Mouse (Mus musculus): ENCODE data around the gene Dcbld2. TPM values are rescaled to one million over a fixed set of nuclear protein-coding genes. Genes with fewer than 3 reads are reported as not detected.

Dcbld2 gene
- polyA plus RNA-seq, 1 experiment from 2014 or later, result 19.6 TPM

DNA sequence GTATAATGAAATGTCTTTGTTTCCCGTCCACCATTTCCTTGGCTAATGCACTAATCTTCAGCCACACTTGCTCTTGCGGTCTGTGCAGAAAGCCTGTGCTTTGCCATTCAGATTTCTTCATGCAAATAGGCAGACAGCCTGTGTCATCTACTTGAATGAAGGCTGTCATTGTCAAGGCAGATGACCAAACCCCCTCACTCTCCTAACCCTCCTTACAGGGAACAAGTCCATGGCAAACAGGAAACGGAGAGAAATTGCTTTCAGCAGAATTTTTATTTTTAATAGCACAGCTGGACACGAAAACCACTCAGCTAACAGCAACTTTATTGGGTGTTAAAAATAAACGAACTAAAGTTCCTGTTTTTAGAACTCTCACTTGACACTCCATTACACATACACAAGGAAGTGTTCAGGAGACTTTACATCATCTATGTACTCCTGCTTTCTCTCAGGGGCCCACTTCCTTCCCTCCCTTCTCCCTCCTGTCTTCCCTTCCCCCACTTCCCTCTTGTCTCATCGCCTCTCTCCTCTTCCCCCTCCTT, 93.6 kb downstream of the Dcbld2 start:
- Histone ChIP-seq H3K9ac (ENCODE audit: low read depth, low read length) (no peak overlapping the region), H3K4me3 (ENCODE audit: low read depth, low read length) (no peak overlapping the region), H3K27ac (ENCODE audit: low read depth, low read length) (peak overlapping the region; percentile 73; the same call in 1 of the 2 replicates), H3K9me3 (replicated peaks; ENCODE audit: control insufficient read depth, low read length) (no peaks in the 10 kb centered on the region), H3K27me3 (ENCODE audit: control insufficient read depth, insufficient read depth, low read length) (no peaks in the 10 kb centered on the region), H3K36me3 (ENCODE audit: control insufficient read depth, insufficient read depth, low read length) (no peaks in the 10 kb centered on the region), H3K4me2 (no peak overlapping the region), H3K4me1 (ENCODE audit: control insufficient read depth, insufficient read depth, low read length) (peaks cover 19% of the 10 kb centered on the region)
- ATAC-seq (replicated peaks; ENCODE audit: insufficient number of reproducible peaks, low FRiP score, low TSS enrichment), result no peak
- WGBS (ENCODE audit: insufficient replicate concordance), result 41% methylated on average over 6 of the region's 6 CpGs

DNA sequence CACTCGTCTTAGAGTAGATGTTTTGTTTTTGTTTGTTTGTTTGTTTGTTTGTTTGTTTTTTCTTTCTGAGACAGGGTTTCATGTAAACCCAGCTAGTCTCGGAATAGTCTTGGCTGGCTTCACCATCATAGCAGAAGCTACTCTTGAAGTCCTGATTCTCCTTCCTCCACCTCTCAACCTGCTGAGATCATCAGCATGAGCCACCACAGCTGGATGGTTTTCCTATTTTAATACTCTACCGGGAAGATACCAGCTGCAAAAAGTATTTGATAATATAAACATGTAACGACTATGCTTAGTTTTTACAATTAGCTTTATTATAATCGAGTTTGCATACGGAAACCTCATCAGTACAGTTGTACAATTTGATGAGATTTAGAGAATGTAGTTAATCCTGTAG, 94.3 kb downstream of the Dcbld2 start:
- 63% methylated on average over 6 of the region's 6 CpGs for WGBS (ENCODE audit: insufficient replicate concordance)
- H3K9ac ChIP-seq (ENCODE audit: low read depth, low read length), result no peak overlapping the region
- H3K4me2 ChIP-seq, result no peak overlapping the region
- no peaks in the 10 kb centered on the region for H3K9me3 ChIP-seq (replicated peaks; ENCODE audit: control insufficient read depth, low read length)
- ATAC-seq (replicated peaks; ENCODE audit: insufficient number of reproducible peaks, low FRiP score, low TSS enrichment), result no peak
- H3K27me3 ChIP-seq (ENCODE audit: control insufficient read depth, insufficient read depth, low read length), result no peaks in the 10 kb centered on the region
- peaks cover 19% of the 10 kb centered on the region for H3K4me1 ChIP-seq (ENCODE audit: control insufficient read depth, insufficient read depth, low read length)
- H3K27ac ChIP-seq (ENCODE audit: low read depth, low read length), result no peak overlapping the region
- H3K4me3 ChIP-seq (ENCODE audit: low read depth, low read length), result no peak overlapping the region
- no peaks in the 10 kb centered on the region for H3K36me3 ChIP-seq (ENCODE audit: control insufficient read depth, insufficient read depth, low read length)

DNA sequence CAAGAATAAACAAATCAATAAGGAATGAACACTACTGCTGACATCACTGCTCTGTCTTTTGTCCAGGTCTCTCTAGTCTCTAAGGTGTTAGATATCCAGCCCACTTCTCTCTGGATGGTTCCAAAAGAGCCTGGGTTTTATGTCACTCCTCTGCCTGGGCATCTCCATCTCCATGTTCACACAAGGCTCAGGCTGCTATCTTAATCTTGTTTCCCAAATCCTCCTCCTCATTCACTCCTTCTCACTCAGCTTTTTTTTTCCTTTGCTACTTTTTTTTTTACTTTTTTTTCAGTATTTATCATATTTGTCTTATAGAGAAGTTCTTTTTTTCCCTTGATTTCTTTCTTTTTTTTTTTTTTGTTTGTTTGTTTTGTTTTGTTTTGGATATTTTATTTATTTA, 96.7 kb downstream of the Dcbld2 start:
- peaks cover 9% of the 10 kb centered on the region; the same call in 1 of the 2 replicates for H3K4me1 ChIP-seq (ENCODE audit: control insufficient read depth, insufficient read depth, low read length)
- H3K27ac ChIP-seq (ENCODE audit: low read depth, low read length), result no peak overlapping the region
- no peak overlapping the region for H3K4me3 ChIP-seq (ENCODE audit: low read depth, low read length)
- no peaks in the 10 kb centered on the region for H3K36me3 ChIP-seq (ENCODE audit: control insufficient read depth, insufficient read depth, low read length)
- H3K9me3 ChIP-seq (replicated peaks; ENCODE audit: control insufficient read depth, low read length), result no peaks in the 10 kb centered on the region
- no peaks in the 10 kb centered on the region for H3K27me3 ChIP-seq (ENCODE audit: control insufficient read depth, insufficient read depth, low read length)
- ATAC-seq (replicated peaks; ENCODE audit: insufficient number of reproducible peaks, low FRiP score, low TSS enrichment), result no peak
- H3K9ac ChIP-seq (ENCODE audit: low read depth, low read length), result no peak overlapping the region
- H3K4me2 ChIP-seq, result no peak overlapping the region

DNA sequence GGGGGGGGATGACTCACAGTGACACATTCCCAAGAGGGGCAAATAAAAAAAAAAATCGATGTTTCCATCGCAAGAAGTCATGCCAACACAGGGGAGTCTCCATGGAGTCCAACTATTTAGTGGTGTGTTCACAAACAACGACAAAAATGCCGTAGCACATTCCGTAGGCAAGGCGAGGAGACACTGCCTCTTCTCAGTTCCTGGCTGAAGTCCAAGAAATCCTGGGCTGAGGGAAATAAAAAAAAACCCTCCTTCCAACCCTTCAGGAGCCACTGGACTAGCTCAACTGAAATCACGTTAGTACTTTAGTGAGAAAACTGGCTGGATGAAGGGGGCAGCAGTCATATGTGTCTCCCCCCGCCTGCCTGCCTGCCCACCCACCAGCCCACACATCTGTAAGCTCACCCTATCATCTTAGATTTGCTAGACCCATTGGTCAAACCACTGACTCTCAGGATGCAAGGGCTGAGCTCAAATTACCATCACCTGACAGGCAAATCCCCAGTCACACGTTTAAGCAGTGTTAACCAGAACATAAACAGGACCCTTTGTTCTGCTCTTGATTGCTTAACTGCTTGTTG, 104.0 kb downstream of the Dcbld2 start:
- no peak overlapping the region for H3K9ac ChIP-seq (ENCODE audit: low read depth, low read length)
- H3K27me3 ChIP-seq (ENCODE audit: control insufficient read depth, insufficient read depth, low read length), result no peaks in the 10 kb centered on the region
- H3K4me3 ChIP-seq (ENCODE audit: low read depth, low read length), result no peak overlapping the region
- 0 out of 2 replicates have a peak, but pooled peaks have one; percentile 61 for ATAC-seq (replicated peaks; ENCODE audit: insufficient number of reproducible peaks, low FRiP score, low TSS enrichment)
- peak overlapping the region; percentile 47 for H3K4me2 ChIP-seq
- no peaks in the 10 kb centered on the region for H3K36me3 ChIP-seq (ENCODE audit: control insufficient read depth, insufficient read depth, low read length)
- H3K9me3 ChIP-seq (replicated peaks; ENCODE audit: control insufficient read depth, low read length), result no peaks in the 10 kb centered on the region
- 29% methylated on average over 9 of the region's 9 CpGs for WGBS (ENCODE audit: insufficient replicate concordance)
- H3K27ac ChIP-seq (ENCODE audit: low read depth, low read length), result peak overlapping the region; percentile 83
- H3K4me1 ChIP-seq (ENCODE audit: control insufficient read depth, insufficient read depth, low read length), result peaks cover 38% of the 10 kb centered on the region

DNA sequence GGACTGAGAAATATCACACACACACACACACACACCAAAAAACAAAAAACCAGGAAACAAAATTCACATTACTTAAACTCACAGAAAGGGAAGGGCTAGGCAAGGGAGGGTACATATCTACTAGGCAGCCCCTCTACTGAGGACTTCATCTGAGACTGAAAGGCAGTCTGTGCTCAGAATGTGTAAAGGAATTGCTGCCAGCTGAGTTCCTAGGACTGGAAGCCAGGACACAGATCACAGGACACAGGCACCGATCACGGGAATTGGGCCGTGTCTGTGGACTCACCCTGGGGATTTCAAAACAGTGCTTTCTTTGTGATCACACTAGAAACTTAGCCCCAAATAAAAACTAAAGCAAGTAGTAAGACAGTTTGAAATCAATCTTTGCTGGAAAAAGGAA, 104.6 kb downstream of the Dcbld2 start:
- H3K4me2 ChIP-seq, result peak overlapping the region; percentile 47; the same call in 1 of the 2 replicates
- no peak; the same call in 1 of the 2 replicates for ATAC-seq (replicated peaks; ENCODE audit: insufficient number of reproducible peaks, low FRiP score, low TSS enrichment)

DNA sequence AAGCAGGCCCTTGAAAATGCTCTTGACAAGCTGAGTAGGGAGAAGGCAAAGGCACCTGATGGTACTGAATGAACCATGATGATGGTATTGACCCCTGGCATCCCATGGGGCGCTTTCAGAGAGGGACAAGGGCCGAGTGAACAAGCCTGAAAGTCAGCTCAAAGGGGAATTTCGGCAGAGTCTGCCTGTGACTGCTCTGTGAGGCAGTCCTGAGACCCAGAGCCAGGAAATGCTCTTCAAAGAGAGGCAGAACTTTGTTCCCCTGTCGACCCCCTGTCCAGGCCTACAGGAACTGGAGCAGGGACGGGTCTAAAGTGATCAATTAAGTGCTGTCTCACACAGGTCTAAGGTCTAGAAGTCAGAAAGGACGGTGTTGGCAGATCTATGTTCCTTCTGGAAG, 105.5 kb downstream of the Dcbld2 start:
- Histone ChIP-seq H3K4me2 (peak overlapping the region; percentile 32), H3K27ac (ENCODE audit: low read depth, low read length) (peak overlapping the region; percentile 83), H3K4me3 (ENCODE audit: low read depth, low read length) (no peak overlapping the region)

More for the DNA sequence above, 104.6 kb downstream of the Dcbld2 start:
- Histone ChIP-seq H3K9ac (ENCODE audit: low read depth, low read length) (no peak overlapping the region), H3K4me3 (ENCODE audit: low read depth, low read length) (no peak overlapping the region), H3K27me3 (ENCODE audit: control insufficient read depth, insufficient read depth, low read length) (no peaks in the 10 kb centered on the region), H3K4me1 (ENCODE audit: control insufficient read depth, insufficient read depth, low read length) (peaks cover 35% of the 10 kb centered on the region), H3K36me3 (ENCODE audit: control insufficient read depth, insufficient read depth, low read length) (no peaks in the 10 kb centered on the region), H3K9me3 (replicated peaks; ENCODE audit: control insufficient read depth, low read length) (no peaks in the 10 kb centered on the region), H3K27ac (ENCODE audit: low read depth, low read length) (peak overlapping the region; percentile 83)
- whole genome bisulfite sequencing (ENCODE audit: insufficient replicate concordance), result 45% methylated on average over 3 of the region's 3 CpGs

DNA sequence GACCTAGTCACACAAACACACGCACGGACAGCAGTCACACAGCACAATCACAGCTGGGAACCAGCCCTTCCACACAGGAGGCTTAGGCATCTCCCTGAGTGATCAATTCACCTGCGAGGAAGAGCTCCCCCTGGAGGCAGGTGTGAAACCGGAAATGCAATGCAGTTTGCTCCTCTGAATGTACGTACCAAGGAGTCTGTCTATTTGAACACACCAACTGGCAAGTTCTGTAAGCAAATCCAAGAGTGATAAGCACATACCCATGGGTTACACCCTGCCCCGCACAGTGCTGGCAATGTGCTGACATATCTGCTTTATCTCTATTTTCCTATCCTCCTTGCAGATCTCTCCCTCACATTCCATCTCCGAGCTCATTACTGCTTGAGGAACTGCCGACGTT, 106.3 kb downstream of the Dcbld2 start:
- Histone ChIP-seq H3K4me1 (ENCODE audit: control insufficient read depth, insufficient read depth, low read length) (peaks cover 35% of the 10 kb centered on the region), H3K36me3 (ENCODE audit: control insufficient read depth, insufficient read depth, low read length) (no peaks in the 10 kb centered on the region), H3K4me3 (ENCODE audit: low read depth, low read length) (no peak overlapping the region), H3K4me2 (no peak overlapping the region), H3K9ac (ENCODE audit: low read depth, low read length) (no peak overlapping the region), H3K27ac (ENCODE audit: low read depth, low read length) (no peak overlapping the region), H3K27me3 (ENCODE audit: control insufficient read depth, insufficient read depth, low read length) (no peaks in the 10 kb centered on the region), H3K9me3 (replicated peaks; ENCODE audit: control insufficient read depth, low read length) (no peaks in the 10 kb centered on the region)
- WGBS (ENCODE audit: insufficient replicate concordance), result 70% methylated on average over 9 of the region's 9 CpGs
- ATAC-seq (replicated peaks; ENCODE audit: insufficient number of reproducible peaks, low FRiP score, low TSS enrichment), result no peak

More for the DNA sequence above, 105.5 kb downstream of the Dcbld2 start:
- Histone ChIP-seq H3K4me1 (ENCODE audit: control insufficient read depth, insufficient read depth, low read length) (peaks cover 35% of the 10 kb centered on the region), H3K27me3 (ENCODE audit: control insufficient read depth, insufficient read depth, low read length) (no peaks in the 10 kb centered on the region), H3K9ac (ENCODE audit: low read depth, low read length) (0 out of 2 replicates have a peak overlapping the region, but pooled peaks have one; percentile 11), H3K36me3 (ENCODE audit: control insufficient read depth, insufficient read depth, low read length) (no peaks in the 10 kb centered on the region), H3K9me3 (replicated peaks; ENCODE audit: control insufficient read depth, low read length) (no peaks in the 10 kb centered on the region)
- 28% methylated on average over 6 of the region's 6 CpGs for WGBS (ENCODE audit: insufficient replicate concordance)
- no peak for ATAC-seq (replicated peaks; ENCODE audit: insufficient number of reproducible peaks, low FRiP score, low TSS enrichment)

DNA sequence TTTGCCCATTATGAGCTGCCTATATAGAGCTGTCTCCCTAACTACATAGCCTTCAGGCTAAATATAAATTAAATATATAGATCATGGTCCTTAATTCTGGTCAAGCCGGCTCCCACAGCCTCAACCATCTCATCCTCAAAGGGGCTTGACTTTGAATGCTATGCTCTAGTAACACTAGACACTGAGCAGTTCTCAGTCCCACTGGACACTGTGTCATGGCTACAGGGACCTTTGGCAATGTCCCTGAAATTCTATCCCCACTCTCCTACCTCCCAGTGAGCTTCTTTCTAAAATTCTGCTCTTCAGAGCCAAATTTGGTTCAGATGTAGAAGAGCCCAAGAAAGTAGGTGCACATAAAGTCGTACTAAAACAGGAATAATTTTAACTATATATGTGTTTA, 107.9 kb downstream of the Dcbld2 start:
- Histone ChIP-seq H3K9me3 (replicated peaks; ENCODE audit: control insufficient read depth, low read length) (no peaks in the 10 kb centered on the region), H3K4me1 (ENCODE audit: control insufficient read depth, insufficient read depth, low read length) (peaks cover 32% of the 10 kb centered on the region), H3K36me3 (ENCODE audit: control insufficient read depth, insufficient read depth, low read length) (no peaks in the 10 kb centered on the region), H3K27ac (ENCODE audit: low read depth, low read length) (no peak overlapping the region), H3K4me3 (ENCODE audit: low read depth, low read length) (no peak overlapping the region), H3K27me3 (ENCODE audit: control insufficient read depth, insufficient read depth, low read length) (no peaks in the 10 kb centered on the region), H3K4me2 (no peak overlapping the region), H3K9ac (ENCODE audit: low read depth, low read length) (no peak overlapping the region)
- 92% methylated on average over 2 of the region's 2 CpGs for WGBS (ENCODE audit: insufficient replicate concordance)
- ATAC-seq (replicated peaks; ENCODE audit: insufficient number of reproducible peaks, low FRiP score, low TSS enrichment), result no peak

Measured in heart, embryonic 11.5 days (tissue).